ENCODE assay signal across 16 mouse cellular contexts in genomic region chr7:110823593-110823992, GRCm38 (mm10). TPM values are rescaled to one million over a fixed set of nuclear protein-coding genes. Genes with fewer than 3 reads are reported as not detected.
DNase-seq lines count a peak whose midpoint lies in the region; ATAC-seq and TF ChIP-seq lines count a peak whose summit lies in the region.
"Had no signal": no experiment of that assay in that cellular context is flagged by ENCODE, and none has a peak within 500 bp of the region (broad histone marks: within the 10 kb centered on the region; RNA-seq: fewer than 3 reads in every experiment).

No protein-coding gene starts in this region.

- no peak overlapping the region for H3K4me2 ChIP-seq in embryonic facial prominence, embryonic 14.5 days (ENCODE audit: low read depth, low read length)
- H3K4me2 ChIP-seq in liver, embryonic 15.5 days, result no peak overlapping the region
- no peak overlapping the region for H3K4me2 ChIP-seq in stomach, postnatal 0 days (replicated peaks; ENCODE audit: low read depth)
- H3K4me2 ChIP-seq: forebrain, embryonic 15.5 days had no signal

- no peak overlapping the region for H3K9ac ChIP-seq in embryonic facial prominence, embryonic 14.5 days (ENCODE audit: low read depth, low read length)
- no peak overlapping the region for H3K9ac ChIP-seq in liver, embryonic 15.5 days
- no peak overlapping the region for H3K9ac ChIP-seq in stomach, postnatal 0 days (ENCODE audit: low read length)
- H3K9ac ChIP-seq: forebrain, embryonic 15.5 days; liver, embryonic 14.5 days had no signal

- H3K9me3 ChIP-seq in embryonic facial prominence, embryonic 14.5 days (ENCODE audit: control insufficient read depth, low read length), result no peaks in the 10 kb centered on the region
- no peaks in the 10 kb centered on the region for H3K9me3 ChIP-seq in embryonic facial prominence, embryonic 10.5 days
- no peaks in the 10 kb centered on the region for H3K9me3 ChIP-seq in liver, embryonic 15.5 days (replicated peaks)
- no peaks in the 10 kb centered on the region for H3K9me3 ChIP-seq in stomach, postnatal 0 days (ENCODE audit: control insufficient read depth, low read length)
- H3K9me3 ChIP-seq: forebrain, embryonic 15.5 days; hindbrain, embryonic 10.5 days had no signal

- H3K27me3 ChIP-seq in embryonic facial prominence, embryonic 14.5 days (replicated peaks; ENCODE audit: control insufficient read depth, insufficient read depth, low read length), result no peaks in the 10 kb centered on the region
- no peaks in the 10 kb centered on the region for H3K27me3 ChIP-seq in embryonic facial prominence, embryonic 10.5 days (replicated peaks; ENCODE audit: low read depth, poor library complexity, severe bottlenecking)
- H3K27me3 ChIP-seq in liver, embryonic 15.5 days, result no peaks in the 10 kb centered on the region
- H3K27me3 ChIP-seq in stomach, postnatal 0 days (ENCODE audit: control insufficient read depth, insufficient read depth, low read length), result no peaks in the 10 kb centered on the region
- H3K27me3 ChIP-seq: forebrain, embryonic 15.5 days had no signal

- no peak for TF ChIP-seq EP300 in stomach, postnatal 0 days (optimal IDR thresholded peaks at IDR 0.05)

- peaks cover 13% of the 10 kb centered on the region for H3K4me1 ChIP-seq in embryonic facial prominence, embryonic 14.5 days (ENCODE audit: control insufficient read depth, insufficient read depth, low read length)
- no peaks in the 10 kb centered on the region for H3K4me1 ChIP-seq in embryonic facial prominence, embryonic 10.5 days
- peaks cover 45% of the 10 kb centered on the region for H3K4me1 ChIP-seq in liver, embryonic 15.5 days (replicated peaks)
- no peaks in the 10 kb centered on the region for H3K4me1 ChIP-seq in stomach, postnatal 0 days (replicated peaks; ENCODE audit: control insufficient read depth, insufficient read depth)
- H3K4me1 ChIP-seq: forebrain, embryonic 15.5 days had no signal

- no peak for ATAC-seq in embryonic facial prominence, embryonic 14.5 days (ENCODE audit: low read depth)
- ATAC-seq in liver, embryonic 15.5 days (ENCODE audit: insufficient read depth), result 0 out of 2 replicates have a peak, but pooled peaks have one; percentile 14
- ATAC-seq in common myeloid progenitor, adult 5-6 weeks (replicated peaks; ENCODE audit: low read depth, poor library complexity, severe bottlenecking), result peak; percentile 80
- peak; percentile 72 for ATAC-seq in megakaryocyte progenitor cell, adult 5-6 weeks (replicated peaks; ENCODE audit: poor library complexity)
- ATAC-seq in CD4-positive, CD25-positive, alpha-beta regulatory T cell, adult 4 months, result no peak
- ATAC-seq in stomach, postnatal 0 days (ENCODE audit: low FRiP score, low TSS enrichment), result no peak
- ATAC-seq: forebrain, embryonic 15.5 days had no signal

- TF ChIP-seq CTCF in stomach, postnatal 0 days (IDR thresholded peaks at IDR 0.05; ENCODE audit: low read depth), result no peak

- H3K36me3 ChIP-seq in embryonic facial prominence, embryonic 14.5 days (ENCODE audit: control insufficient read depth, insufficient read depth, low read length), result peaks cover 20% of the 10 kb centered on the region; the same call in 1 of the 2 replicates
- peaks cover 47% of the 10 kb centered on the region for H3K36me3 ChIP-seq in embryonic facial prominence, embryonic 10.5 days (replicated peaks)
- peaks cover 79% of the 10 kb centered on the region for H3K36me3 ChIP-seq in liver, embryonic 15.5 days (replicated peaks)
- peaks cover 7% of the 10 kb centered on the region for H3K36me3 ChIP-seq in stomach, postnatal 0 days (ENCODE audit: control insufficient read depth, insufficient read depth, low read length)

- peak; percentile 57 for DNase-seq in embryonic facial prominence, embryonic 14.5 days (ENCODE audit: low spot score)
- DNase-seq in embryonic facial prominence, embryonic 10.5 days (ENCODE audit: low spot score), result no peak
- DNase-seq in liver, result no peak
- no peak for DNase-seq in stomach, postnatal 0 days (ENCODE audit: low spot score)
- DNase-seq: cerebellum, adult 9-11 months; kidney, adult 18-20 months; right cerebral cortex, postnatal 25 days; thymus, postnatal 14 days had no signal

- no peak overlapping the region for H3K27ac ChIP-seq in embryonic facial prominence, embryonic 14.5 days (replicated peaks; ENCODE audit: low read depth, low read length)
- H3K27ac ChIP-seq in embryonic facial prominence, embryonic 10.5 days (replicated peaks), result no peak overlapping the region
- H3K27ac ChIP-seq in liver, embryonic 15.5 days (replicated peaks), result peak overlapping the region; percentile 48; the same call in 1 of the 2 replicates
- no peak overlapping the region for H3K27ac ChIP-seq in stomach, postnatal 0 days (replicated peaks)
- H3K27ac ChIP-seq: forebrain, embryonic 15.5 days; hindbrain, embryonic 10.5 days; liver, embryonic 14.5 days had no signal

- WGBS in embryonic facial prominence, embryonic 14.5 days, result 64% methylated on average over 4 of the region's 4 CpGs
- 86% methylated on average over 4 of the region's 4 CpGs for WGBS in embryonic facial prominence, embryonic 10.5 days
- WGBS in liver, embryonic 15.5 days (ENCODE audit: insufficient replicate concordance), result 36% methylated on average over 4 of the region's 4 CpGs
- WGBS in stomach, postnatal 0 days, result 70% methylated on average over 4 of the region's 4 CpGs

- H3K4me3 ChIP-seq in embryonic facial prominence, embryonic 14.5 days (ENCODE audit: low read depth, low read length), result no peak overlapping the region
- H3K4me3 ChIP-seq in embryonic facial prominence, embryonic 10.5 days, result no peak overlapping the region
- H3K4me3 ChIP-seq in liver, embryonic 15.5 days (replicated peaks), result no peak overlapping the region
- no peak overlapping the region for H3K4me3 ChIP-seq in stomach, postnatal 0 days (ENCODE audit: low read depth, low read length)
- H3K4me3 ChIP-seq: forebrain, embryonic 15.5 days; hindbrain, embryonic 10.5 days had no signal

RNA-seq across cellular contexts. Expression of gene Rnf141, which starts 20.7 kb away (rescaled TPM):
- 30.1 and 30.2 TPM in 2 replicates for polyA plus RNA-seq in embryonic facial prominence, embryonic 14.5 days (2014; fragmentation: Nextera tagmentation; extraction: Ambion mirVana)
- polyA plus RNA-seq in embryonic facial prominence, embryonic 10.5 days (2016; fragmentation: Nextera tagmentation; extraction: Ambion mirVana), result 21.5 and 22.3 TPM in 2 replicates
- polyA plus RNA-seq in liver, embryonic 15.5 days (2015; fragmentation: Nextera tagmentation; extraction: Ambion mirVana), result 24.7 and 29.0 TPM in 2 replicates
- 45.3 and 49.2 TPM in 2 replicates for total RNA-seq in common myeloid progenitor, adult 5-6 weeks (2017)
- total RNA-seq in megakaryocyte progenitor cell, adult 5-6 weeks (2015), result 20.1 and 34.9 TPM in 2 replicates
- 26.2 and 35.4 TPM in 2 replicates for total RNA-seq in megakaryocyte progenitor cell, adult 5-6 weeks (2017)
- polyA plus RNA-seq in CD4-positive, CD25-positive, alpha-beta regulatory T cell, adult 4 months (2017; shearing (Covaris generic)), result 10 to 100 TPM; 13.4 to 16.2 TPM
- polyA plus RNA-seq in stomach, postnatal 0 days (2015; fragmentation: Nextera tagmentation; extraction: Ambion mirVana), result 24.0 and 25.1 TPM in 2 replicates

RNA-seq across cellular contexts. Expression of gene Lyve1, which starts 39.4 kb away (rescaled TPM):
- polyA plus RNA-seq in embryonic facial prominence, embryonic 14.5 days (2014; fragmentation: Nextera tagmentation; extraction: Ambion mirVana), result 19.5 and 20.1 TPM in 2 replicates
- polyA plus RNA-seq in embryonic facial prominence, embryonic 10.5 days (2016; fragmentation: Nextera tagmentation; extraction: Ambion mirVana), result 0.36 and 0.41 TPM in 2 replicates
- polyA plus RNA-seq in liver, embryonic 15.5 days (2015; fragmentation: Nextera tagmentation; extraction: Ambion mirVana), result 23.8 and 24.1 TPM in 2 replicates
- not detected in 2 replicates for total RNA-seq in common myeloid progenitor, adult 5-6 weeks (2017)
- 0.10 TPM in 1 of 2 replicates, not detected in the other for total RNA-seq in megakaryocyte progenitor cell, adult 5-6 weeks (2015)
- not detected in 2 replicates for total RNA-seq in megakaryocyte progenitor cell, adult 5-6 weeks (2017)
- not detected for polyA plus RNA-seq in CD4-positive, CD25-positive, alpha-beta regulatory T cell, adult 4 months (2017; shearing (Covaris generic))
- polyA plus RNA-seq in stomach, postnatal 0 days (2015; fragmentation: Nextera tagmentation; extraction: Ambion mirVana), result 9.2 and 11.5 TPM in 2 replicates
- total RNA-seq: ES-E14 had no signal

RNA-seq across cellular contexts. Expression of gene Ampd3, which starts 55.6 kb away (rescaled TPM):
- polyA plus RNA-seq in embryonic facial prominence, embryonic 14.5 days (2014; fragmentation: Nextera tagmentation; extraction: Ambion mirVana), result 7.0 and 7.8 TPM in 2 replicates
- 1.0 and 1.5 TPM in 2 replicates for polyA plus RNA-seq in embryonic facial prominence, embryonic 10.5 days (2016; fragmentation: Nextera tagmentation; extraction: Ambion mirVana)
- 28.0 and 30.8 TPM in 2 replicates for polyA plus RNA-seq in liver, embryonic 15.5 days (2015; fragmentation: Nextera tagmentation; extraction: Ambion mirVana)
- 9.0 and 17.3 TPM in 2 replicates for total RNA-seq in common myeloid progenitor, adult 5-6 weeks (2017)
- total RNA-seq in megakaryocyte progenitor cell, adult 5-6 weeks (2015), result 8.6 and 9.1 TPM in 2 replicates
- total RNA-seq in megakaryocyte progenitor cell, adult 5-6 weeks (2017), result 3.8 and 10.8 TPM in 2 replicates
- polyA plus RNA-seq in CD4-positive, CD25-positive, alpha-beta regulatory T cell, adult 4 months (2017; shearing (Covaris generic)), result 1 to 10 TPM; 2.9 to 4.5 TPM
- polyA plus RNA-seq in stomach, postnatal 0 days (2015; fragmentation: Nextera tagmentation; extraction: Ambion mirVana), result 4.7 and 5.2 TPM in 2 replicates

Comparison
In these comparisons a context has a peak if more than half of its experiments do, and no peak if none do; other contexts are left out.
1. ATAC-seq: peak in liver, embryonic 15.5 days (single experiment), common myeloid progenitor, adult 5-6 weeks (single experiment) and megakaryocyte progenitor cell, adult 5-6 weeks (single experiment); none in embryonic facial prominence, embryonic 14.5 days (single experiment), CD4-positive, CD25-positive, alpha-beta regulatory T cell, adult 4 months (single experiment) and stomach, postnatal 0 days (single experiment).